Mouse (Mus musculus): ENCODE results near the gene Nrip2.

DNA sequence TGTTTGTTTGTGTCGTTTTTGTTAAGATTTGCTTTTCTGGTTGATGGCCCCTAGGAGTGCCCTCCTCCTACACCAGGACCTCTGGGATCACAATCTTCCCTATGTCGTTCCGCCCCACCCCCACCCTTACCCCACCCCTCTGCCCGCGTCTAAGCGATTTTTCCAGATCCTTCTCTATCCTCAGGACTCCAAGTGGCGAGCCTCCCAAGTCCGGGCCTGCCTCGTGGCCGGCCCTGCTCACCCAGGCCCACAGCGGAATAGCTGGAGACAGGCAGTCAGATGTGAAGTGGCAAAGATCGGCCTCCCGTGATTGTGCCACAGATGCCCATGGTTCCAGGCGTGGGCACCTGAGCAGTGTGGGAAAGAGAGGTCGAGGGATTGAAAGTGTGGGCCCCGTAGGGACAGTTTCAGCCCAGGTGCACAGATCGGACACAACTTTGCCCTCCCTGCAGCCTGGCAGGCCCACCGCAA lies 39.8 kb downstream of the Nrip2 start:
- TF ChIP-seq CTCF (IDR thresholded peaks at IDR 0.05; ENCODE audit: low read depth) (no peak), EP300 (IDR thresholded peaks at IDR 0.05; ENCODE audit: low read depth) (no peak)
